Comparison of ENCODE assay signal across 1 mouse cellular context in the genomic region with DNA sequence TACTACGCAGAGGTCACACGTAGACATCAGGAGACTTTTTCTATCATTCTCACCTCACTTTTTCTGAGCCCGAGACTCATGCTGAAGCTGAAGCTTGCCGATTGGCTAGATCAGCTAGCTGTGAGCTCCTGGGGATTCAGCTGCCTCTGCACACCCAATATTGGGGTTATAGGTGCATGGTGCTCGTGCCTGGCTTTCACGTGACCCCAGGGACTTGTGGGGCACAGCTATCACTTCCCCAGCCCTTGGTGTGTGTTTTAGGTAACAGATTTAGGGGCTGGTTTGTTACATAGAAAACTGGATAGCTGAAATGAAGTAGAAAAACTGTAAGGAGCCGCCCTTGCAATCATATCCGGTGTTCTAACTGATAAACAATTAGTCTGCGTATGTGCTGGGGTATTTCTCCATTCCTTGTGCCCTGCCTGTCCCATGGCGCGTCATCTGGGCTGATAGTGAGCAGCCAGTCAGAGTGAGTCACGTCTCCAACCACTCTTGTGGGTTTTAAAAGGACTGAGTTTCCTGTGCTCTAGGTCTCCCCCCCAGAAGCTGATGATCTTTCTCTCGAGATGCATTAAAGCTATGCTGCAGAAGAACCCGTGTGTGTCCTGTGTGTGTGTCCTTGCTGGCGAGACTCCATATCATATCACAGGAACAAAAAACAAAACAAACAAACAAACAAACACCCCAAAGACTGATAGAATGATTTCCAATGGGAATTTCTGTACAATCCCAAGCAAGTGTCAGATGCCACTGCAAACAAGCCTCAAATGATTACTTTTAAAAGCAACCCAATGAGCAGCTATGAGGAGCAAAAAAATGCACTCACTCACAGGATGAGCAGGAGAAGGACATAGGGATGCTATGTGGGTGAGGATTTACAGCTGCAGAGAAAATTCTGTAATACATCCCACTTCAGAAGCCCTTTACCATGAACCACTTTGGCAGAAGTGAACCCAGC.
TF ChIP-seq lines count a peak whose summit lies in the region.

No protein-coding gene starts in this region.

TF ChIP-seq in MEL, 35 proteins besides CTCF, POLR2A, EP300 and RAD21 (continued from another document):
- TF ChIP-seq USF1 (IDR thresholded peaks at IDR 0.05; ENCODE audit: low read depth, low read length) (peak; percentile 82), BHLHE40 (IDR thresholded peaks at IDR 0.05; ENCODE audit: borderline replicate concordance, low read depth, low read length) (peak; percentile 94), TAL1 (IDR thresholded peaks at IDR 0.05; ENCODE audit: low read length) (0 out of 2 replicates have a peak, but pooled peaks have one; percentile 12), MAZ (IDR thresholded peaks at IDR 0.05; ENCODE audit: low read depth, low read length) (no peak), SMC3 (IDR thresholded peaks at IDR 0.05; ENCODE audit: low read depth, low read length) (no peak), MYB (IDR thresholded peaks at IDR 0.05; ENCODE audit: low read depth, low read length) (0 out of 2 replicates have a peak, but pooled peaks have one; percentile 20), ZC3H11A (IDR thresholded peaks at IDR 0.05; ENCODE audit: low read depth, low read length) (no peak), TCF12 (IDR thresholded peaks at IDR 0.05; ENCODE audit: low read depth, low read length) (peak; percentile 60), CHD2 (IDR thresholded peaks at IDR 0.05; ENCODE audit: low read length) (no peak), POLR2AphosphoS2 (IDR thresholded peaks at IDR 0.05; ENCODE audit: low read length) (peak; percentile 83), JUND (IDR thresholded peaks at IDR 0.05; ENCODE audit: low read depth, low read length) (no peak), RCOR1 (IDR thresholded peaks at IDR 0.05; ENCODE audit: low read depth, low read length) (no peak; the same call in 1 of the 2 replicates), POLR2AphosphoS5 (IDR thresholded peaks at IDR 0.05; ENCODE audit: borderline replicate concordance, low read depth, low read length) (no peak), MYC (IDR thresholded peaks at IDR 0.05; ENCODE audit: low read depth, low read length) (peak; percentile 37; the same call in 1 of the 2 replicates), SIN3A (IDR thresholded peaks at IDR 0.05; ENCODE audit: low read length) (peak; percentile 67), MAX (IDR thresholded peaks at IDR 0.05; ENCODE audit: low read length) (peak; percentile 50; the same call in 1 of the 2 replicates), ZMIZ1 (IDR thresholded peaks at IDR 0.05; ENCODE audit: low read depth, low read length) (peak; percentile 95), GATA1 (IDR thresholded peaks at IDR 0.05; ENCODE audit: low read depth, low read length) (peak; percentile 81), USF2 (IDR thresholded peaks at IDR 0.05; ENCODE audit: borderline replicate concordance in 1 of 2, insufficient read depth in 1 of 2, low read depth in 1 of 2, low read length in 2 of 2) (no peak)
